Mouse (Mus musculus) heart, embryonic 16.5 days (tissue): ENCODE data around the gene Slc15a1. TPM values are rescaled to one million over a fixed set of nuclear protein-coding genes. Genes with fewer than 3 reads are reported as not detected.

Experiments used
- ATAC-seq: fragments of 200-750 bp; cut with Nextera tagmentation; replicated peaks from 2 replicates; pipeline ENCODE4 v1.8.0; 2017; ENCODE audit warnings: moderate number of reproducible peaks; ENCODE audit not compliant: insufficient read depth, low FRiP score; ENCODE audit errors: extremely low read depth
- H3K27ac ChIP-seq: fragments of 300-500 bp; sonication (generic); 2 replicates; pipeline ENCODE4 v1.5.1; 2014; ENCODE audit warnings: mild to moderate bottlenecking, low read length, control low read depth, moderate library complexity
- H3K27me3 ChIP-seq: fragments of 300-500 bp; sonication (generic); 2 replicates; pipeline ENCODE4 v1.6.1; 2014; ENCODE audit warnings: low read length, mixed read lengths; ENCODE audit not compliant: control insufficient read depth, insufficient read depth
- H3K36me3 ChIP-seq: fragments of 300-500 bp; sonication (generic); 2 replicates; pipeline ENCODE4 v1.6.1; 2014; ENCODE audit not compliant: control insufficient read depth, insufficient read depth
- H3K4me1 ChIP-seq: fragments of 300-500 bp; sonication (generic); 2 replicates; pipeline ENCODE4 v1.6.1; 2014; ENCODE audit warnings: low read length, mixed read lengths; ENCODE audit not compliant: control insufficient read depth, insufficient read depth
- H3K4me2 ChIP-seq: fragments of 300-500 bp; sonication (generic); 2 replicates; pipeline ENCODE4 v1.6.1; 2014; ENCODE audit warnings: low read depth, mild to moderate bottlenecking, control low read depth, low read length
- H3K4me3 ChIP-seq: fragments of 300-500 bp; sonication (generic); 2 replicates; pipeline ENCODE4 v1.5.1; 2014; ENCODE audit warnings: mild to moderate bottlenecking, control low read depth, low read length
- H3K9ac ChIP-seq: fragments of 300-500 bp; sonication (generic); 2 replicates; pipeline ENCODE4 v1.6.1; 2014; ENCODE audit warnings: low read length, control low read depth
- H3K9me3 ChIP-seq: fragments of 300-500 bp; sonication (generic); replicated peaks from 2 replicates; pipeline ENCODE4 v1.6.1; 2016; ENCODE audit warnings: low read length; ENCODE audit not compliant: control insufficient read depth
- WGBS: fragments of 180-500 bp; shearing (Covaris S2); extraction: QIAGEN DNeasy Blood & Tissue Kit; methylation state at CpG from one replicate; pipeline ENCODE4 v1.1.7; 2014; 5-methylcytosine and 5-hydroxymethylcytosine counted together
- polyA plus RNA-seq: library from polyadenylated mRNA; unstranded; fragments of >200 nt; fragmentation: Nextera tagmentation; extraction: Ambion mirVana; gene quantifications from 2 replicates; pipeline ENCODE4 v1.2.1, GENCODE M21; 2015

Gene Slc15a1
- polyA plus RNA-seq, 1 experiment from 2014 or later, result 0.89 TPM

DNA sequence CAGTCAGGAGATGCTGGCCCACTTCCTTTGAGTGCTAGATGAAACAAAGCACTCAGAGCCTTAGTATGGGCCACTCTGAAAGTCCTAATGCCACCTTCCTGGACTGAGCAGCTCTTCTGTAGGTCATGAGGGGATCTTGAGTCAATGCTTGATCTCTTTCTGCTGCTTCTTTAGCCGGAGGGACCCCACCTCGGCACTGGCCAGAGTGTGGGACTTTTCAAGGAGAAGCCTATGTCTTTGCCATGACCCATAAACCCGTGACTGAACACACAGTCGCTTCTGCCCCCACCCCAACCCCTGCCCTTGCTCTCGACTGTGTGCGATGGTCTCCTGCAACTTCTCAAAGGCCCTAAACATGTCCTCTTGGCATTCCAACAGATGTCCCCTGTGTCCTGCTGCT, 52.8 kb downstream of the Slc15a1 start:
- WGBS, result 77% methylated on average over 6 of the region's 6 CpGs
- Histone ChIP-seq H3K9me3 (peaks cover 6% of the 10 kb centered on the region; the same call in 1 of the 2 replicates), H3K36me3 (no peaks in the 10 kb centered on the region), H3K4me1 (no peaks in the 10 kb centered on the region; the same call in 1 of the 2 replicates), H3K4me2 (no peak overlapping the region), H3K27me3 (no peaks in the 10 kb centered on the region), H3K9ac (no peak overlapping the region), H3K27ac (no peak overlapping the region), H3K4me3 (no peak overlapping the region)
- no peak for ATAC-seq

GRCm38 (mm10) chr14:121451424-121452029, 53.5 kb downstream of the Slc15a1 start:
- Histone ChIP-seq H3K36me3 (no peaks in the 10 kb centered on the region), H3K9ac (no peak overlapping the region), H3K27ac (no peak overlapping the region), H3K4me1 (peaks cover 3% of the 10 kb centered on the region; the same call in 1 of the 2 replicates), H3K27me3 (no peaks in the 10 kb centered on the region), H3K4me2 (no peak overlapping the region), H3K4me3 (no peak overlapping the region), H3K9me3 (peaks cover 6% of the 10 kb centered on the region; the same call in 1 of the 2 replicates)
- WGBS, result 56% methylated on average over 7 of the region's 7 CpGs
- ATAC-seq, result no peak

DNA sequence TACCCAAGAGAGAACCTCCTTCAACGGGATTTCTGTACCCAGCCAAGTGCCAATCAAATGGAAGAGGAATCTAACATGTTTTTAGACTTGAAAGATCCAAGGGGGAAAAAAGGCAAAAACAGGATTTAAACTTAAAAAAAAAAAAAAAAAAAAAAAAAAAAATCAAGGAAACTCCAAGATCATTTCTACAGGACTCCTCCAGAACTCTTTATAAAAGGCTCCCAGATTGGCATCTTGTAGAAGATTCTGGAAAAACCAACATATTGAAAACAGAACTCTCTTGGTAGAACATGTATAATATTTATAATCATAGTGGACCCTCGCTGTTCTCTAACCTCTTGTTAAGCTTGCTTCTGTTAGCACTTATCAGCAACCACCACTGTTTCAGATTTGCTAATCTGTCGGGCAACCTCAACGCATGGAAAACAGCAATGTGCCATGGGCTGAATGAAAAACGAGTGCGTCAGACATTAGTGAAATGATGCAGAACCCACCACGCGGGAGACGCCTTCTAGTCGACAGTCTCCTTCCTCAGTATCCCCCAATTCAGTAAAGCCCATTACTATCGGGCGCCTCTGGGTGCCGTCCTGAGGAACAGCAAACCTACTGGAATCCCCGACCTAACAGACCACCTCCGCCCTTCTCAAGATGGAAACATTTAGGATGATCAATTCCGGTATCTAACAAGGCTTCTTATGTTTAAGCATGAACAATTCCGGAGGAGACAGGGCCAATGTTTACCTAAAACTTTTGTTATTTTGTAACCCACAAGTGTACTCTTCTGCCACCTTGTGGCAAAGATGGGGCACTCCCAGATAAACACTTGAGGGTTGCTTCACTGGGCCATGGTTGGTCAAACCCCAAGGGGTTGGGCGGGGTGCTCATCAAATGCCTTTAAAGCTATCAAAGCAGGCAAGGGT, 54.3 kb downstream of the Slc15a1 start:
- peak overlapping the region; percentile 54 for H3K4me3 ChIP-seq
- peak overlapping the region; percentile 68 for H3K9ac ChIP-seq
- WGBS, result 11% methylated on average over 18 of the region's 18 CpGs
- no peaks in the 10 kb centered on the region for H3K27me3 ChIP-seq
- H3K27ac ChIP-seq, result no peak overlapping the region
- peaks cover 6% of the 10 kb centered on the region; the same call in 1 of the 2 replicates for H3K9me3 ChIP-seq
- ATAC-seq, result peak; percentile 70
- peak overlapping the region; percentile 80 for H3K4me2 ChIP-seq
- no peaks in the 10 kb centered on the region for H3K36me3 ChIP-seq
- H3K4me1 ChIP-seq, result peaks cover 3% of the 10 kb centered on the region; the same call in 1 of the 2 replicates

GRCm38 (mm10) chr14:121446951-121447350, 58.1 kb downstream of the Slc15a1 start:
- Histone ChIP-seq H3K4me1 (peaks cover 3% of the 10 kb centered on the region; the same call in 1 of the 2 replicates), H3K4me2 (peak overlapping the region; percentile 40)

DNA sequence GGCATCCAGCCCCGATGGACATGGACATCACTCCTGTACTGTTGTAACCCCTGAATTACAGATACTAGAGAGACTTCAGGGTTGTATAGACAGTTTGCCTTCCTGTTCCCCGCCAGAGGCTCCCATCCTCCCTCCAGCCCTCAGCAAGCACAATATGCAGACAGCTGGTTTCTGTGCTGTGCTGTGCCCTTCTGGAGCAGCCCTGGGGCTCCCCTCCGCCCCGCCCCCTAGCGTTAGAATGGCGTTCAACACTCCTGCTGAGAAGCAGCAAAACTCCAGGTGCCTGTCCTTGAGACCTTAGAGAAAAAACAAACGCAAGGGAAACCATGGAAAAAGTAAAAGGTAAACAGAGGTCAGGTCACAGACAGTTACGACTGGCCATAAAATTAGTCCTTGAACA, 59.9 kb downstream of the Slc15a1 start:
- Histone ChIP-seq H3K27ac (no peak overlapping the region), H3K9ac (no peak overlapping the region), H3K36me3 (no peaks in the 10 kb centered on the region), H3K4me1 (peaks cover 3% of the 10 kb centered on the region; the same call in 1 of the 2 replicates), H3K4me3 (no peak overlapping the region), H3K4me2 (no peak overlapping the region), H3K27me3 (no peaks in the 10 kb centered on the region), H3K9me3 (no peaks in the 10 kb centered on the region)
- peak; percentile 63 for ATAC-seq
- 15% methylated on average over 8 of the region's 8 CpGs for WGBS

More at GRCm38 (mm10) chr14:121446951-121447350, 58.1 kb downstream of the Slc15a1 start:
- WGBS, result 9% methylated on average over 9 of the region's 9 CpGs
- Histone ChIP-seq H3K27ac (no peak overlapping the region), H3K9ac (no peak overlapping the region), H3K4me3 (no peak overlapping the region), H3K36me3 (no peaks in the 10 kb centered on the region), H3K9me3 (no peaks in the 10 kb centered on the region), H3K27me3 (no peaks in the 10 kb centered on the region)
- ATAC-seq, result peak; percentile 39; the same call in 1 of the 2 replicates

DNA sequence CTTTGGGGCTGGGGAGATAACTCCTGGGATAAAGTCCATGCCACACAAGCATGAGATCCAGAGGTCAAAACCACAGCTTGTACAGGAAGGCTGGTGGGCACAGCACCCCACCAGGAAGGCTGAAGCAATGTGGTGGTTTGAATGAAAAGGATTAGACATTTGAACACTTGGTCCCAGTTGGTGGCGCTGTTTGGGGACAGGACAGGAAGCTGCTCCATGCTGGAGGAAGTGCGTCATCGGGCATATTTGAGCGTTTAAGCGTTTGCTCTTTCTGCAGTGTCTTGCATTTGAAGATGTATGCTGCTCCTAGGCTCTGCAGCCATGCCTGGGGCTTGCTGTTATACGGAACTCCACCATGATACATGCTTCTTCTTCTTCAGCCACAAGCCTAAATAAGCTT, 64.2 kb downstream of the Slc15a1 start:
- Histone ChIP-seq H3K36me3 (no peaks in the 10 kb centered on the region), H3K4me3 (no peak overlapping the region), H3K4me1 (peaks cover 14% of the 10 kb centered on the region), H3K9ac (no peak overlapping the region), H3K27me3 (no peaks in the 10 kb centered on the region), H3K27ac (no peak overlapping the region), H3K4me2 (no peak overlapping the region), H3K9me3 (no peaks in the 10 kb centered on the region)
- ATAC-seq, result no peak
- WGBS, result 93% methylated on average over 6 of the region's 6 CpGs

DNA sequence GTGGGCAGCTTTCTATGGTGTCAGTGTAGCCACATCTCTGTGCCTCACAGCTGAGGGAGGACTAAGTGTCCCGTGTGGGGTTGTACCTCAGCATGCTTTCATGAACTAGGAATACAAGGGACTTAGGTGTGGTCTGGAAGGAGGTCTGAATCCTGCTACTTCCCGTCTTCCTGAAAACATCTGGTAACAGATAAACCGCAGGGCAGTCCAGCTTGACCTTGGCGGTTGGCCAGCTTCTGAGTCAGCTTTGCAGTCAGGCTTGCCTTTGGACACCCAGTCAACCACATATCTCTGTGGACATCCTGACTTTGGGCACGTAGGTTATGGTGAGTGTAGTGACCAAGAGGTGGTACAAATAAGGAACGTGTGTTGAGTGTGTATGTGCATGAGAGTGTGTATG, 68.0 kb downstream of the Slc15a1 start:
- H3K36me3 ChIP-seq, result no peaks in the 10 kb centered on the region
- peak; percentile 11; the same call in 1 of the 2 replicates for ATAC-seq
- no peak overlapping the region for H3K4me2 ChIP-seq
- H3K4me3 ChIP-seq, result no peak overlapping the region
- H3K27ac ChIP-seq, result peak overlapping the region; percentile 95
- 41% methylated on average over 6 of the region's 6 CpGs for WGBS
- no peaks in the 10 kb centered on the region for H3K9me3 ChIP-seq
- no peak overlapping the region for H3K9ac ChIP-seq
- peaks cover 21% of the 10 kb centered on the region for H3K4me1 ChIP-seq
- no peaks in the 10 kb centered on the region for H3K27me3 ChIP-seq

GRCm38 (mm10) chr14:121436455-121436854, 68.6 kb downstream of the Slc15a1 start:
- whole genome bisulfite sequencing, result 83% methylated on average over 3 of the region's 3 CpGs
- Histone ChIP-seq H3K27me3 (no peaks in the 10 kb centered on the region), H3K36me3 (no peaks in the 10 kb centered on the region), H3K9ac (no peak overlapping the region), H3K9me3 (no peaks in the 10 kb centered on the region), H3K4me3 (no peak overlapping the region), H3K27ac (peak overlapping the region; percentile 95), H3K4me1 (peaks cover 21% of the 10 kb centered on the region), H3K4me2 (no peak overlapping the region)
- ATAC-seq, result no peak

DNA sequence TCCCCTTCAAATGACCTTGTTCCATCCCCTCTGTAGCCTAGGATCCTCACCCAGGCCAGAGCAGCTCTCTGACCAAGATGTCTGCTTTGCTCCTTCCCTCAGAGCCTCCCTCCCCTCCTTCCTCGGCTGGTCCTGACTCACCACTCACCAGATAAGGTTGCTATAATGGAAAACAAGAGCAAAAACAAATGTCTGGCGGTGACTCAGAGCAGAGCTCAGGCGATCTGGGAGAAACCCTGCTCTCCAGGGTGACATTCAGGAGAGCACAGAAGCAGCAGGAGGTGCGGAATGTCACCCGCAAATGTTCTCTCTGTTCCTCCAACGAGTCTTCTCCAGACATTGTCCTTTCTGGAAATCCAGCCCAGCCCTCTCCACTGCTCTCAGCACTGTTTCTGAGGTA, 69.3 kb downstream of the Slc15a1 start:
- WGBS, result 10% methylated on average over 6 of the region's 6 CpGs
- peak overlapping the region; percentile 33; the same call in 1 of the 2 replicates for H3K4me2 ChIP-seq
- no peaks in the 10 kb centered on the region for H3K9me3 ChIP-seq
- peak; percentile 84 for ATAC-seq
- H3K27ac ChIP-seq, result peak overlapping the region; percentile 95
- H3K4me3 ChIP-seq, result no peak overlapping the region
- H3K27me3 ChIP-seq, result no peaks in the 10 kb centered on the region
- H3K36me3 ChIP-seq, result no peaks in the 10 kb centered on the region
- peaks cover 21% of the 10 kb centered on the region for H3K4me1 ChIP-seq
- peak overlapping the region; percentile 57 for H3K9ac ChIP-seq
